Mouse (Mus musculus) CH12F3 (cell line): Measurements from ENCODE around the gene Cpne9.

Source experiments
- in situ Hi-C: fragments of 300-500 bp; cut with MboI; formaldehyde crosslinking; loops from 2 replicates; pipeline ENCODE4 v1.14.3; 2020; ENCODE audit warnings: low sequenced_read_pairs

Cpne9 gene

GRCm38 (mm10) chr6:113282101-113282802, at the start of gene Cpne9:
Gene Cpne9 (plus strand): TSS chr6:113282307.
- in situ Hi-C loops = no loop called here

GRCm38 (mm10) chr6:113235141-113235540, 47.0 kb upstream of the Cpne9 start:
- in situ Hi-C loops = no loop called here

DNA sequence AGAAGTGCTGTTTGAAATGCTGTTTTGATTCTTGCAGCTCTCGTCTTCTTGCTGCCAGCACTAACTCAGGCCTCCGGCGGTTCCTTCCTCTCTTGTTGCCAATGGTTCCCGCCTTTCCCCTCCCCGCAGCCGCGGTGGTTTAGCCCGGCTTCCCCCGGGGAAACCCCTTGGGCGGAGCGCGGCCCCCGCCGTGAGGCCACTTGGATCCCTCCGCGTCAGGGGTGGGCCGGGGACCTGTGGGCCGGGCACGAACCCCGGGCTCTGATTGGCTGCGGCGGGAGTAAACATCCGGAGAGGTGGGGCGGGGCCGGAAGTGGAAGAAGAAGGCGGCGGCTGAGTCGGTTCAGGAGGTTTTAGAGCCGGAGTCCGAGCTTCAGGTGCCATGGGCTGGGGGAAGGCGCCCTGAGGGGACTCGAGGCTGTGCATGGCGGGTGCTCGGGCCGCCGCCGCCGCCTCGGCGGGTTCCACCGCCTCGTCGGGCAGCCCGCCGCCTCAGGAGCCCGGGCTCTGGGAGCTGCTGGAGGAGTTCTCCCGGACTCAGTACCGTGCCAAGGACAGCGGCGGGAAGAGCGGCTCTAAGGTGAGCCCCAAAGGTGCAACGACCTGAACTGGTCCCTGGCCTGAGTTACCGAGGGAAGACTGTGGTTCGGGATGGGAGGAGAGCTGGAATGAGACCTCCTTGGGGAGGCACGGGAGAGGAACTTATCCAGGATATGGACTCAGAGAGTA, 44.4 kb upstream of the Cpne9 start, which contains the start of gene Mtmr14:
Mtmr14 (plus strand) TSS at position 302 of the 729 bp plus-strand sequence.
- in situ Hi-C loops = no loop called here

DNA sequence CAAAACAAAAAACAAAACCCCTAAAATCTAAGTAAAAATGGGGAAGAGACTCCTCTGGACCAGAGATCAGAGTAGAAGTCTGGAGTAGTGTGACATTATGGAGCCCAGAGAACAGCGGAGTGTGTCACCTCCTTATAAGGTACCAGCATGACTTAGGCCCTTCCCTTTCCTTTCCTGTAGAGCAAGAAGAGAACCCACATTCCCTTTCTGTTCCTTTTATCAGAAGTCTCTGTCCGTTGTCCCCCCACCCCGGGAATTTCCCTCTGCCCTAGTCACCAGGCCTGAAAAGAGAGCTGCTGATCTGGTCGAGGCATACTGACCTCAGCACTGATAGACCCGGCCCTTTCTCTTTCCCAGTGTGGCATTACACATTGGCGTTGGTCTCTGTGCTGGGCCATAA, 43.7 kb upstream of the Cpne9 start:
- in situ Hi-C loops = no loop called here

DNA sequence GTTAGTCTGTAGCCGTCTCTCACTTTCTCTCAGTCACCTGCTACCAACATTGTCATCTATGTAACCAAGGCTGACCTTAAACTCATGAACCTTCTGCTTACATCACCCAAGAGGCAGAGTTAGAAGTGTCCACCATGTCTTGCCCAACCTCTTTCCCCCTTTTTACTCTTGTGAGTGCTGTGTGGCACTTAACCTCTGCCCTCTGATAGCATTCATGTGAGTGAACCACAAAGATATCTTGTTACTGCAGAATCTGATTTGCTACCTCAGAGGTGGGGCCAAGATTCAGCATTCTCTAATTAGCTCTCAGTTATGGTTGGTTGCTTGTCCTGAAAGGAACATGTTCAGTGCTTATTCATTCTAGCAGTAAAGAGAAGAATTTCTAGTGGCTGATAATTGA, 39.4 kb upstream of the Cpne9 start:
- in situ Hi-C loops = no loop called here

DNA sequence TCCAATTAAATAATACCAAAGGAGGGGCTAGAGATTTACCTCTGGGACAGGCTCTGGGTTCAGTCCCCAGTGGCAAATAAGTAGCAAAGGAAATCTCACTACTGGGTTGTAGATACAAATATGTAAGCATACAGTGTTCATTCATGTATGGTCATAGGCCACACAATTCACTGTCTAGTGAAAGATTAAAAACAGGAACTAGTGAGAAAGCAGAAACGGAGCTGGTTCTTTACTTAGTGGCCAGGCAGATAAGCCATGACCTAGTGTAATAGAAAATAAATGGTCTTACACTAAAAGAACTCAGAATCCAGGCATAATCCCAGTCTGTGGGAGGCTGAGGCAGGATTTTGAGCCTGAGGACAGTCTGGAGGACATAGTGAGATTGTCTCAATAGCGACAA, 36.5 kb upstream of the Cpne9 start:
- in situ Hi-C loops = no loop called here

DNA sequence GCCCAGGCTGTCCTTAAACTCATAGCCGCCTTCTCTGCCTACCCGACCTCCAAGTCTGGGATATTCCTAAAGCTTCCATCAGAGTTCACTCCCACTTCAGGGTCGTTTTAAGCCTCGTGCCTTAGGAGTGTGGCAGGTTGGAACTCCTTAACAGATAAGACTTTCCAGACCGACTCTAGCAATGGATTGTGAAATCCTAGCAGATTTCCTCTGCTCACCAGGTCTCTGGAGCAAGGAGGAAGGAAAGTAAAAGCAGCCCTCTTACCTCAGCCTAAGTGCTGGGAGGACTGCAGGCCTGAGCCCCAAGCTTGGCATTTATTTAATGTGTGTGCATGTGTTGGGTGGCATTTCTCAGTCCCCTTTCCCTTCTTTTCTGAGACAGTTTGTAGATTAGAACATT, 31.3 kb upstream of the Cpne9 start:
- in situ Hi-C loops = no loop called here

DNA sequence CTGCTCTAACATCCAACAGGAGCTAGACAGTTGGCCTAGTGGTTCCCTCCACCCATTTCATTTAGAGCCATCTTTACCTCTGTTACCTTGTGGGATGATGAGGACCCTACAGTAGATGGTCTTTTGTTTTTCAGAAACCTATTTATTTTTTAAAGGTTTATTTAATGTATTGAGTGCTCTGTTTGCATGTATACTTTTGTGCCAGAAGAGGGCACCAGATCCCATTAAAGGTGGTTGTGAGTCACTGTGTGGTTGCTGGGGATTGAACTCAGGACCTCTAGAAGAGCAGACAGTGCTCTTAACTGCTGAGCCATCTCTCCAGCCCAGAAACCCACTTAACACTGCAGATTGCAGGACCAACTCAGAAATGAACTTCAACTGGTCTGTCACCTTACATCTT, 30.2 kb upstream of the Cpne9 start:
- in situ Hi-C loops = no loop called here

DNA sequence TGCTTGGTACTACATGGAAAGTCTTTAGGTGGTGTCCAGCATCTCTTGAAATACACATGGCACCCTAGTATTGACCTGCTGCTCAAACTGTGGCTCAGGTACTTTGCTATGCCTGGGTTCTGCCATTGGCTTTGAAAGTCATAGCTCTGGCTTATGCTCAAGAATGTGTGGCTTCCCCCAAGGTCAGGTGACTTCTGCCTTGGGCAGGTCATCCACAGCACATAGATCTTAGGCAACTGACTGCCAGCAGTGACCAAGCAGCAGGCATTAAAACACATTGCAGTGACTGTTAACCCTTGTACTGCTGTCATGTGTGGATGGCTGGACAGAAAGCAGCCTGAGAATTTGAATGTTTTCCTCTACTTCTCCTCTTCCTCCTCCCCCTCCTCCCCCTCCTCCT, 27.2 kb upstream of the Cpne9 start:
- in situ Hi-C loops = no loop called here

DNA sequence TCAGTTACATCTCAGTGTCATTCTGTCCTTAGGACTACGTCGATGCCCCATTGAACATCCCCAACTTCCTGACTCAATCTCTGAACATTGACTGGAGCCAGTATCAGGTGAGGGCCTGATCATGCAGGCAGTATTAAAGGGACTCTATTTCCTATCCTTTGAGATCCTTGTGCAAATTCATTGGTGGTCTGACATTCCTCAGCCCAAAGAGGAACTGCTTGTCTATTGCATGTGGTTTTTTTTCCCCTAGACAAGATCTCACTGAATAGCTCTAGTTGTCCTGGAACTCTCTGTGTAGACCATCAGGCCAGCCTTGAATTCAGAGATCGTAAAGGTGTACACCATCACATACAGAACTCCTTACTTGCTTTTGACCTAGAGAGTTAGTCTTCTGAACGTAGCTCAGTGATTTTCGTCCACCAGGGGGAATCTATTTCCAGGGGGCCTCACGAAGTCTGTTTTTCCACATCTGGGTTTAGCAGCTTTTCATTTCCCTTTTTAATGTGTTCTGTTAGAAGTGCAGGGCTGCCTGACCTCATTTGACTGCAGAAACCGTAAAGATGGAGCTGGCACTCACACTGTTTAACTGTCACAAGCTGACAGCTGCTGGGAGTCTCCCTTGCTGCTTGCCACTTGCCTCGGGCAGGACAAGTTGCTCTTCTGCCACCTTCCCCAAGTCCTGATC, 20.8 kb upstream of the Cpne9 start:
- in situ Hi-C loops = no loop called here

GRCm38 (mm10) chr6:113263531-113263930, 18.6 kb upstream of the Cpne9 start:
- in situ Hi-C loops = no loop called here

GRCm38 (mm10) chr6:113264429-113264828, 17.7 kb upstream of the Cpne9 start:
- in situ Hi-C loops = no loop called here

- in situ Hi-C loops = no loop called here
Measured at GRCm38 (mm10) chr6:113266996-113267655, 15.0 kb upstream of the Cpne9 start.

GRCm38 (mm10) chr6:113267988-113268387, 14.1 kb upstream of the Cpne9 start:
- in situ Hi-C loops = no loop called here

- in situ Hi-C loops = no loop called here
Measured at GRCm38 (mm10) chr6:113272365-113272764, 9.7 kb upstream of the Cpne9 start.

DNA sequence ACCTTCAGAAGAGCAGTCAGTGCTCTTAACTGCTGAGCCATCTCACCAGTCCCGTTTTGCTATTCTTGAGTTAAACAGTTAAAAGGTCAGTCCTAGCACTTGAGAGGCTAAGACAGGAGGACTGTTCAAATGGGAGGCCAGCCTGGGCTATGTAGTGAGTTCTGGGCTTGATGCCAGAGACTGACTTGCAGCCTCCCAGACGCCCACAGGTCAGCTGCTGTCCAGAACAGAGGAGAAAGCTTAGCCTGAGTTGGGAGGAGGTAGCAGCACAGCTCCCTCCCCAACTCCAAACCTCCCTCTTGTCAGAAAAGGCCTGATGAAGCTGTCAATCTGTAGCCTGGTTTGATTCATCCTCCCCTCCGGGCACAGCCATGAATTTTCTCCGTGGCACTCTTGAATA, 5.3 kb upstream of the Cpne9 start:
- in situ Hi-C loops = no loop called here

- in situ Hi-C loops = no loop called here
Measured at GRCm38 (mm10) chr6:113281676-113282075, 431 bp upstream of the Cpne9 start.

- in situ Hi-C loops = no loop called here
Measured at GRCm38 (mm10) chr6:113282969-113283368, 862 bp downstream of the Cpne9 start.

GRCm38 (mm10) chr6:113283500-113283899, 1.4 kb downstream of the Cpne9 start:
- in situ Hi-C loops = no loop called here

DNA sequence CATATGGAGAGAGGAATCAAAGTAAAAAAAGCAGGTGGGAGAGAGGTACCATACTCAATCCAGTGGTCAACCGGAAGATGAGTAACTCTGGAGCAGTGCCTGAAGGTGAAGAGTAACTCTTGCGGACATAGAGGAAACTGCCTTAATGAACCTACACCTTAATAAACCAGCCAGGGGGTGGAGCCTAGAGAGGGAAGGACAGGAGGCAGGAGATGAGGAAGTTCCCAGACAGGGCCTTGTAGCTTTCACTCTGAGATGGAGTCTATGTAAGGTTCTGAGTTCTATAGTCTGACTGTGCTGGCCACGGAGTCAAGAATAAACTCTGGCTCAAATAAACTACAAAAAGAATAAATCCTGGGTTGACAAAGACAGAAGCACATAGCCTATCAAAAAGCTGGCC, 2.8 kb downstream of the Cpne9 start:
- in situ Hi-C loops = no loop called here

DNA sequence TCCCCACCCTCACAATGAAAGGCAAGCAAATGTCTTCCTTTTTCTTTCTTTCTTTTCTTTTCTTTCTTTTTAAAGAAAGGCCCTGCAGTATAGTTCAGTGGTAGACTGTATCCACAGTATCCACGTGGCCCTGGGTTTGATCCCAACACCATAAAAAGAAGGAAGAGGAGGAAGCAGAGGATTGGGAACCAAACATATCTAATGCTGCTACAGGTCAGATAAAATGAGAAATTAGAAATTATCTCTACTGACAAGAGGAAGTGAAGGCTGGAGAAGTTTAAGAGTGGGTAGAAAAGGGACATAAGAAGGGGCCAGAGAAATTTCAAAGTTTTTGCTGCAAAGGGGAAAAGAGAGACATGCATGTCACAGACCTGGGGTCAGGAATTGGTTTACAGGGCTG, 4.2 kb downstream of the Cpne9 start:
- in situ Hi-C loops = no loop called here
